Mouse (Mus musculus) cerebellum, adult 2 months (tissue): Measurements from ENCODE around the gene Ret.

Experiments
- CTCF ChIP-seq: fragments of 200-500 bp; IDR thresholded peaks from 2 replicates; pipeline ENCODE4 v1.5.1; 2011; ENCODE audit warnings: low read depth, mild to moderate bottlenecking, control low read depth, low read length, moderate library complexity, borderline replicate concordance; ENCODE audit not compliant: insufficient read depth
- POLR2A ChIP-seq: fragments of 200-500 bp; IDR thresholded peaks from 2 replicates; pipeline ENCODE4 v1.6.1; 2011; ENCODE audit warnings: low read length, control low read depth, borderline replicate concordance; ENCODE audit not compliant: insufficient read depth

GRCm38 (mm10) chr6:118150988-118151387 is 46.5 kb downstream of the Ret start:
- TF ChIP-seq POLR2A (no peak), CTCF (no peak)
